Mouse (Mus musculus): ENCODE results near the gene Sept9. TPM values are rescaled to one million over a fixed set of nuclear protein-coding genes. Genes with fewer than 3 reads are reported as not detected.

Sept9 gene
- polyA plus RNA-seq, 2 experiments, result 14.9 to 25.5 TPM

DNA sequence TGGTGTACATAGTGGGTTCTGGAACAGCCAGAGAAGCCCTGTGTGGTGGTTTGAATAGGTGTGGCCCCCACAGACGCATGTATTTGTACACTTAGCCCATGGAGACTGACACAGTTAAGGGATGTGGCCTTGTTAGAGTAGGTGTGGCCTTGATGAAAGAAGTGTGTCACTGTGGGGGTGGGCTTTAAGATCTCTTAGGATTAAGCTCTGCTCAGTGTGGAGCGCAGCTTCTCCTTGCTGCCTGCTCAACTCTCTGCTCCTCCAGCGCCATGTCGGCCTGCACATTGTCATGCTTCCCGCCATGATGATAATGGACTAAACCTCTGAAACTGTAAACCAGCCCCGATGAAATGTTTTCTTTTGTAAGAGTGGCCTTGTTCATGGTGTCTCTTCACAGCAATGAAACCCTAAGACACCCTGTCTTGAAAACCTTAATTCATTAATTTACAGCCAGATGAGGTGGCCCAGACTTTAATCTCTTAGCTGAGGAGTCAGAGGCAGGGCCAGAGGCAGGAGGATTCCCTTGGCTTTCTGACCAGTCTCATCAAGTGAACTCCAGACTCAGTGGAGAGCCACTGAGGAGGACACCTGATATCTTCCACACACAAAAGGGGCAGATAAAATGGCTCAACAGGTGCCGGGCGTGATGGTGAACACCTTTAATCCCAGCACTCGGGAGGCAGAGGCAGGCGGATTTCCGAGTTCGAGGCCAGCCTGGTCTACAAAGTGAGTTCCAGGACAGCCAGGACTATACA lies 44.3 kb downstream of the Sept9 start:
- 65% methylated on average over 12 of the region's 12 CpGs for WGBS (ENCODE audit: insufficient replicate concordance)

DNA sequence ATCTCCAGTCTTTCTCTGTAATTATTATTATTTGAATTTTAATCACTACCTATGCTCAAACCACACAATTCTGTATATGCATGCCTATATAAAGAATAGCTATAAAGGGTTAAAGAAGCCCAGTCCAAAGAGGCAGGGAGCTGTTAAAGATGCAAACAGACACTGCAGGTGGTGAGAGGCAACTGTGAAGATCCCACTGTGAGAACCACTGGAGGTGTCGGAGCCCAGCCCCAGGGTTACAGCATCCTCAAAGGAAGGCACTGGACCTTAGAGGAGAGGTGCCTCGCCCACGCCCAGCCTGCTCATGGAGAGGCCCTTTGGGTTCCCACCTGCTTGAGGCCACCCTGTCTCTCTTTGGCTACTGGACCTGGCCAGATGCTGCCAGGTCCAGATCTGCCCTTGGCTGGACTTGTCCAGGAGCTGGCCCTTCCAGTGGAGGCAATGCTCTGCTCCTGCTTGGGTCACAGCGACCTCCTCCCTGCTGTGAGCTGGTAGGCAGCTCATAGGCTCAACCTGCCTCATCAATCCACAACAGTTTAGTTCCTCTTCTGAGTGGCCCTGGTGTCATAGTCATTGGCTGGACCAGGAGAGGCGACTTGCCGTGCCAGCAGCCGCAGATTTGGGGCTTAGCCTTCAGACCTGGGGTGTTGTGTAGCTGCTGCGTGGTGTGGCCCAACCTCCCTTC lies 45.7 kb downstream of the Sept9 start:
- H3K9ac ChIP-seq (replicated peaks), result no peak overlapping the region
- no peaks in the 10 kb centered on the region for H3K36me3 ChIP-seq (replicated peaks; ENCODE audit: control insufficient read depth, insufficient read depth, low read depth)
- no peak for TF ChIP-seq EP300 (IDR thresholded peaks at IDR 0.05; ENCODE audit: low read depth)
- no peak for TF ChIP-seq CTCF (IDR thresholded peaks at IDR 0.05; ENCODE audit: low read depth)
- peaks cover 0 to 16% of the 10 kb centered on the region in 2 experiments; a peak in 2 of 4 replicates for H3K4me1 ChIP-seq (replicated peaks; ENCODE audit: control insufficient read depth in 2 of 2, insufficient read depth in 2 of 2, low read length in 1 of 2)
- no peaks in the 10 kb centered on the region for H3K9me3 ChIP-seq (ENCODE audit: control insufficient read depth, low read length)
- no peaks in the 10 kb centered on the region for H3K27me3 ChIP-seq (ENCODE audit: control insufficient read depth, insufficient read depth, low read length)
- H3K4me3 ChIP-seq (ENCODE audit: insufficient read depth in 1 of 2, low read depth in 2 of 2, low read length in 2 of 2), result no peak overlapping the region
- H3K4me2 ChIP-seq (ENCODE audit: low read depth), result no peak overlapping the region
- 53% methylated on average over 8 of the region's 8 CpGs for WGBS (ENCODE audit: insufficient replicate concordance)
- ATAC-seq (ENCODE audit: insufficient read depth), result no peak
- H3K27ac ChIP-seq, result no peak overlapping the region
- no peak for DNase-seq (ENCODE audit: low read depth in 3 of 3, low spot score in 3 of 3)

More for the DNA sequence above, 44.3 kb downstream of the Sept9 start:
- H3K4me3 ChIP-seq (ENCODE audit: insufficient read depth in 1 of 2, low read depth in 2 of 2, low read length in 2 of 2), result no peak overlapping the region
- ATAC-seq (ENCODE audit: insufficient read depth) (no peak), DNase-seq (ENCODE audit: low read depth in 3 of 3, low spot score in 3 of 3) (no peak)
- TF ChIP-seq CTCF (IDR thresholded peaks at IDR 0.05; ENCODE audit: low read depth) (no peak), EP300 (IDR thresholded peaks at IDR 0.05; ENCODE audit: low read depth) (no peak)
- H3K4me1 ChIP-seq (replicated peaks; ENCODE audit: control insufficient read depth in 2 of 2, insufficient read depth in 2 of 2, low read length in 1 of 2), result peaks cover 0 to 6% of the 10 kb centered on the region in 2 experiments; a peak in 1 of 4 replicates
- no peak overlapping the region for H3K9ac ChIP-seq (replicated peaks)
- no peaks in the 10 kb centered on the region for H3K36me3 ChIP-seq (replicated peaks; ENCODE audit: control insufficient read depth, insufficient read depth, low read depth)
- no peaks in the 10 kb centered on the region for H3K27me3 ChIP-seq (ENCODE audit: control insufficient read depth, insufficient read depth, low read length)
- no peak overlapping the region for H3K27ac ChIP-seq
- no peak overlapping the region for H3K4me2 ChIP-seq (ENCODE audit: low read depth)
- no peaks in the 10 kb centered on the region for H3K9me3 ChIP-seq (ENCODE audit: control insufficient read depth, low read length)

DNA sequence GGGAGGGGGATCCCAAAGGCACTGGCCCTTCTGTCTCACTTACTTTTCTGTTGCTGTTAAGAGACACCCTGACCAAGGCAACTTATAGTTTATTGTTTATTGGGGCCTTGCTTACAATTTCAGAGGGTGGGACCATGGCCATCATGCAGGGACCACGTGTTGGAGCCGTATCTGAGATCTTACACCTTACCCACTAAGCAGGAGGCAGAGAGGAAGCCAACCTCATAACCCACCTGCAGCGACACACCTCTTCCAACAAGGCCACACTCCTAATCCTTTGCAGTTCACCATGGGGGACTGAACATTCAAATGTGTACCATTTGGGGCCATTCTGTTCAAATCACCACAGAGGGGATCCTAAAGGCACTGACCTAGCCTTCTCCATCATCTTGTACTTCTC lies 46.4 kb downstream of the Sept9 start:
- DNase-seq (ENCODE audit: low read depth in 3 of 3, low spot score in 3 of 3) (no peak), ATAC-seq (ENCODE audit: insufficient read depth) (no peak)
- Histone ChIP-seq H3K4me2 (ENCODE audit: low read depth) (no peak overlapping the region), H3K4me1 (replicated peaks; ENCODE audit: control insufficient read depth in 2 of 2, insufficient read depth in 2 of 2, low read length in 1 of 2) (peaks cover 0 to 16% of the 10 kb centered on the region in 2 experiments; a peak in 2 of 4 replicates), H3K36me3 (replicated peaks; ENCODE audit: control insufficient read depth, insufficient read depth, low read depth) (no peaks in the 10 kb centered on the region), H3K27me3 (ENCODE audit: control insufficient read depth, insufficient read depth, low read length) (no peaks in the 10 kb centered on the region), H3K27ac (no peak overlapping the region), H3K4me3 (ENCODE audit: insufficient read depth in 1 of 2, low read depth in 2 of 2, low read length in 2 of 2) (no peak overlapping the region), H3K9me3 (ENCODE audit: control insufficient read depth, low read length) (no peaks in the 10 kb centered on the region), H3K9ac (replicated peaks) (no peak overlapping the region)
- TF ChIP-seq CTCF (IDR thresholded peaks at IDR 0.05; ENCODE audit: low read depth) (no peak), EP300 (IDR thresholded peaks at IDR 0.05; ENCODE audit: low read depth) (no peak)
- 49% methylated on average over 3 of the region's 3 CpGs for WGBS (ENCODE audit: insufficient replicate concordance)

DNA sequence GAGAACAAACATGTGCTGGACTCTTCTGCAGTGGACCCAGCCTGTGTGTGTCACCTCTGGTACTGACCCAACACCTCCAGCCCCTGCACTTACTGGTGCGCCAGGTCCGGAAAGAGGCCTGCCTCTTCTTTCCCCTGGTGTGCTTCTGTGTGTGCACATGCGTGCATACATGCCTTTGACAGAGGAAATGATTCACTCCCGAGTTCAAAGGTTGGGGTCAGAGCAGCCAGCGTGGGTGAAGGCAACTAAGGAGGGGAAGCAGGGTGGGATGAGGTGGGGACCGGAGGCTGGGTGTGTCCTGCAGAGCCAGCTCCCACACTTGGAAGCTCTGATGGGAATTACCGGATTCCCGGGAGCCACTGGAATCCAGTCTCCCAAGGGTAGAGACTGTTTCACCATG lies 46.8 kb downstream of the Sept9 start:
- ATAC-seq (ENCODE audit: insufficient read depth) (no peak), DNase-seq (ENCODE audit: low read depth in 3 of 3, low spot score in 3 of 3) (no peak)
- no peak overlapping the region for H3K27ac ChIP-seq
- H3K27me3 ChIP-seq (ENCODE audit: control insufficient read depth, insufficient read depth, low read length), result no peaks in the 10 kb centered on the region
- H3K4me1 ChIP-seq (replicated peaks; ENCODE audit: control insufficient read depth in 2 of 2, insufficient read depth in 2 of 2, low read length in 1 of 2), result peaks cover 0 to 16% of the 10 kb centered on the region in 2 experiments; a peak in 2 of 4 replicates
- H3K4me3 ChIP-seq (ENCODE audit: insufficient read depth in 1 of 2, low read depth in 2 of 2, low read length in 2 of 2), result no peak overlapping the region
- no peak overlapping the region for H3K4me2 ChIP-seq (ENCODE audit: low read depth)
- no peak overlapping the region for H3K9ac ChIP-seq (replicated peaks)
- 65% methylated on average over 8 of the region's 8 CpGs for WGBS (ENCODE audit: insufficient replicate concordance)
- no peaks in the 10 kb centered on the region for H3K36me3 ChIP-seq (replicated peaks; ENCODE audit: control insufficient read depth, insufficient read depth, low read depth)
- no peak for TF ChIP-seq CTCF (IDR thresholded peaks at IDR 0.05; ENCODE audit: low read depth)
- no peak for TF ChIP-seq EP300 (IDR thresholded peaks at IDR 0.05; ENCODE audit: low read depth)
- no peaks in the 10 kb centered on the region for H3K9me3 ChIP-seq (ENCODE audit: control insufficient read depth, low read length)

DNA sequence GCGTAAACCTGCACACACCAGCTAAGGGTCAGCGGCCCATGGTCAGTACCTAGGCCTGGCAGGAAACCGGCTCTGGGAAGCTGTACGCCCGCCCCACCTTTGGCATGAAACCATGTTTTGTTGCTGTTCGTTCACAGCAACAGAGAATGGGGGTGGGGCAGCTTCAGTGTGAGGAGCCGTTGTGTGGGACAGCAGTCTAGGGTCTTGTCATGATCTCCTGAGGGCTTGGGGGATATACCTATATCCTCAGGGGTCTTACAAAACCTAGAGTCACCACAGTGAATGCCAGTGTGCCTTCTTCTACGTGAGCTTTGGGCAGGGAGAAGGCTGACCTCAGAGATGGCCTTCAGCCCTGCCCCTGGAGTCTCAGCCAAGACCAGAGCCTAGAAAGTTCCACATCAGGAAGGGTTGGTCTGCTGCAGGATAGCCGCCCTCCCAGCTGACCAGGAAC lies 47.5 kb downstream of the Sept9 start:
- H3K4me1 ChIP-seq (replicated peaks; ENCODE audit: control insufficient read depth in 2 of 2, insufficient read depth in 2 of 2, low read length in 1 of 2), result peaks cover 0 to 16% of the 10 kb centered on the region in 2 experiments; a peak in 2 of 4 replicates
- WGBS (ENCODE audit: insufficient replicate concordance), result 73% methylated on average over 9 of the region's 9 CpGs

More for the DNA sequence above, 47.5 kb downstream of the Sept9 start:
- H3K27me3 ChIP-seq (ENCODE audit: control insufficient read depth, insufficient read depth, low read length), result no peaks in the 10 kb centered on the region
- no peak overlapping the region for H3K4me3 ChIP-seq (ENCODE audit: insufficient read depth in 1 of 2, low read depth in 2 of 2, low read length in 2 of 2)
- DNase-seq (ENCODE audit: low read depth in 3 of 3, low spot score in 3 of 3) (no peak), ATAC-seq (ENCODE audit: insufficient read depth) (no peak)
- H3K4me2 ChIP-seq (ENCODE audit: low read depth), result no peak overlapping the region
- TF ChIP-seq CTCF (IDR thresholded peaks at IDR 0.05; ENCODE audit: low read depth), result no peak
- TF ChIP-seq EP300 (IDR thresholded peaks at IDR 0.05; ENCODE audit: low read depth), result no peak
- no peaks in the 10 kb centered on the region for H3K36me3 ChIP-seq (replicated peaks; ENCODE audit: control insufficient read depth, insufficient read depth, low read depth)
- H3K9ac ChIP-seq (replicated peaks), result no peak overlapping the region
- H3K9me3 ChIP-seq (ENCODE audit: control insufficient read depth, low read length), result no peaks in the 10 kb centered on the region
- no peak overlapping the region for H3K27ac ChIP-seq
